Mouse (Mus musculus): Measurements from ENCODE around the gene Zc3h10.

Gene Zc3h10

DNA sequence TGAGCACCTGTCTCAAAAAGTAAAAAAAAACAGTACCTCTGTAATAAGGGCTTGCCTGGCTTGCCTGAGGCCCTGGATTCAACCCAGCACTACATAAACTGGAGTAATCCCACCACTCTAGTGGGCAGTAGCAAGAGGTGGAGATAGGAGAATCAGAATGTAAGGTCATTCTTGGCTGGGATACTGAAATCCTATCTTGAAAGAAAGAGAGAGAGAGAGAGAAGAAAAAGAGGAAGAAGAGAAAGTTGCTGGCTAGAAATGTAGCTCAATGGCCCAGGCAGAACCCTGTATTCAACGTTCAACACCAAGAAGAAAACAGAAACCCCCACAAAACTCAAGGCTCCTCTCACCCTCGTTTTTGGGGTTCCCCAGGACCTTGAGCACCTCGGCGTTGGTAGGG is 51.7 kb downstream of the Zc3h10 start:
- no peak for DNase-seq (ENCODE audit: low read depth)

DNA sequence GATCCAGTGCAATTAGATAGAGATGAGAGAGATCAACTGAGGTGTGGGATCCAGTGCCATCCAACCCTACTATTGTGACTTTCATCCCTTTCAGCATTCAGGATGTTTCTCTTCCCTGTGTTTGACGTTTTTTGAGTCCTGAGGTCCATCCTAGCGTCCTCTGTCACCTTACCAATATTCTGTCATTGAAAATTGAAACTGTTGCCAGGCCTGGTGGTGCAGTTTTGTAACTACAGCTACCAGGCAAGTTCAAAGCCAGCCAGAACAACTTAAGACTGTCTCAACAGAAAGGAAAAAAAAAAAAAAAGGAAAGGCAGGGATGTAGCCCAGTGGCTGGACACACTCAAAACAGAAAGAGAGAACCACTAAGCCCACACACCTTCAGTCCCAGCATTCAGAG is 52.3 kb downstream of the Zc3h10 start:
- peak; percentile 69 for DNase-seq (ENCODE audit: low read depth)

DNA sequence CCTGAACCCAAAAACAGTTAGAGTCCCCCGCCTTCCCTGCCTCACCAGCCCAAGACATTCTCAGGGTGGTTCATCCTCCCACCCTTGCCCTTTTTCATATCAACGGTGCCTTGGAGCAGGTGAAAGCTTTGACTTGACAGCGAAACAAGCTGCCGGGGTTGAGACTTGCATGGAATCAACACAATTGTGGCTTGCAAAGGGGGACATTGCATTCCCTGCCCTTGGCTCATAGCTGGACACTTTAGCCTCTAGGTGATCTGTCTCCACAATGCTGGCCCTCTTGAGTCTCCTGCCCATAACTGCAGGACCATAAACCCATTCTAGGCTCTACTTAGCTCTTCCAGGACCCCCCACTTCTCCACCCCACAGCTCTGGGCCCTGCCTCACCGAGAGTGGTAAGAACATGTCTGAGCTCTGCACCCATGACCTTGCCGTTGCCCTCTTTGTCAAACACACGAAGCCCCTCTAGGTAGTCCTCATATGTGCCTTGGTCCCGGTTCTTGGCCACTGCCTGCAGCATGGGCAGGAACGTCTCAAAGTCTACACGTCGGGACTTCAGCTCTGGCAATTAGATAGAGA is 52.8 kb downstream of the Zc3h10 start:
- DNase-seq (ENCODE audit: low read depth): no peak

DNA sequence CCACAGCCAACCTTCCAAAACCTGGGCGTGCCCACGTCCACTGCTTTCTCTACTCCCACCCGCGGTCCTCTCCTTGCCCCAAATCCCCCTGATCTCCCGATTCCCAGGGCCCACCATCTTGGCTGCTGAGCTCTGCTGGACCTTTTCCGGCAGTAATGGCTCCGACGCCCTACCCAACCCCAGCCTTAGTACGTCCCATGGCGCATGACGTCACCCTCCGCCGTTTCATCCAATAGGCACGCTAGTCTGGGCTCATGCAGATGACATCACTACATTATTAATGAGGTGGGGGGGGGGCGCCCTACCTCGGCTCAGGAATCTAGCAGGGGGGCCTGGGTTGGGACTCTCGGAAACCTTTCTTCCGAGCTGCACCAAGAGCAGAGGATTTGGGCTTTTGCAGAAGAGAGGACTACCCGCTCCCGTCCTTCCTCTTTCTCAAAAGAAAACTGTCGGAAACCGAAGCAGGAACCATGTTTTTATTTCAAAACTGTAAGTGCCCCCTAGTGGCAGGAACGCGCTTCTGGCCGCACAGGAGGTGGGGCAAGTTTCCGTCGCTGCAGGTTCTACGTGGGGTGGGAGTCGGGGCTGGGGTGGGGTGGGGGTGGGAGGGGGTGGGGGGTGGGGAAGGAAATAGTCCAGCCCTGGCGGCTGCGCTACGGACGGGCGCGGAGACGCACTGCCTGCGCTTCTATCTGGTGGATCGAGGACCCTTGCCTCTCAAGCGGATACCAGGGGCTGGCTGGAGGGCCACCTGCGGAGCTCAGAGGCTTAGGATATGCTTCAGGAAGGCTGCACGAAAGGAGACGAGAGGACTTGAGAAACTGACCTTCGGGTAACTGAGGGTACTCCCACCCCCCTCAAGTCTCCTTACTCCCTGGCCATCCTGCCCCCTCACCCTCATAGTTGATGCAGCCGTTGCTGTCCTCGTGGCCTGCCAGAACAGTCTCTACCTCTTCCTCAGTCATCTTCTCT is 53.6 kb downstream of the Zc3h10 start, which contains the start of gene Myl6:
TSS of gene Myl6 (minus strand) at position 451 of the 972 bp plus-strand sequence.
- peak; percentile 99 for DNase-seq (ENCODE audit: low read depth)

DNA sequence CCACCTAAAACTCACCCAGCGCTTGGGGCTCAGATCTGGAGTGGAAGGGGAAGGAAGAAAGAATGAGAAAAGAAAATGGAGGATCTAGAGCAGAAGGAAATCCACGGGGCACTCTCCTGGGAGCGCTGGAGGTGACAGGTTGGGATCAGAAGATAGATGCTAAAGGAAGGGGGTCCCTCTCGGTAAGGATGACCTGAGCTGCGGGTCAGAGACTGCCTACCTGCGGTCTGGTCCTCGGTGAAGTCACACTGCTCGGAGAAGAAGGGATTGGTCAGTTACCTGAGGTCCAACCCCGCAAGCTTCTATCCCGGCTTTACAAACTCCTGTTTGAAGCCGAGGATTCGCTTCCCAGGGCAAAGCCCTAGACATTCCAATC is 54.3 kb downstream of the Zc3h10 start:
- DNase-seq (ENCODE audit: low read depth): no peak

DNA sequence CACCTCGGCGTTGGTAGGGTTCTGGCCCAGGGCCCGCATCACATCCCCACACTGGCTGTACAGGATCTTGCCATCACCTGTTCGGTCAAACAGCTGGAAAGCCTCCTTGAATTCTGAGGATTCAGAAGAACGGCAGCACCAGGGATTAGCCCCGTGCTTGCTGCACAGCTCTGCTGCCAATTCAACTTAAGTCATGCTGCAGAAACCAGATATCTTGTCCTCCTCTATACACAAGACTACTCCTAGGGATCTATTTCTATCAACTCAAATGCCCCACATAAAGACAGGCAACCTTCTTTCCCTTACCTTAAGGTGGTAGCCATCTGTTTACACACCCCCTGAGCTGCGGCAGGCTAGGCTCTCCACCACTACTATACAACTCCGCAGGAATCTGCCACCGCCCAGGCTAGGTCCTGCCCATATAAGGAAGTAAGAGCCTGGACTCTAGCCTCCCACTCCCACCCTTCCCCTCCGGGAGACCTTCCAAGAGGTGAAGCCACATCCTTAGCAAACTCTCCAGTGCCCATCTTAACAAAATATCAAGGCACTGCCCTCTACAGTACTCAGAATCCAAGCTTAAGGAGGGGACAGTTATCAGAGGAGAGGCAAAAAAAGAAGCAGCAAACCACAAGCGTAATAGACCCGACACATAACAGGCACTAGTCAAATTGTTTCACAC is 54.8 kb downstream of the Zc3h10 start:
- DNase-seq (ENCODE audit: low read depth): peak; percentile 73

DNA sequence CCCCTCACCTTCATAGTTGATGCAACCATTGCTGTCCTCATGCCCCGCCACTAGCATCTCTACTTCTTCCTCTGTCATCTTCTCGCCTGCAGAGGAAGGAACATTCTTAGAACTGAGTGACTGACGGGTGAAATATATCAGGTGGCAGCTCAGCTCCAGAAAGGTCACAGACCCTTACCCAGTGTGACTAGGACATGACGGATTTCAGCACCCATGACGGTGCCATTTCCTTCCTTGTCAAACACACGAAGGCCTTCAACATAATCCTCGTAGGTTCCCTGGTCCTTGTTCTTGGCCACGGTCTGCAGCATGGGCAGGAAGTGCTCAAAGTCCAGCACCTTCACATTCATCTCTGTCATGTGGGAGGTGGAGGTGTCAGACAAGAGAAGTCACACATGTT is 55.5 kb downstream of the Zc3h10 start:
- peak; percentile 59 for DNase-seq (ENCODE audit: low read depth)

Data from induced T-regulatory cell, adult 2 months (primary cell).